Mouse (Mus musculus): ENCODE results near the gene Ring1.

DNA sequence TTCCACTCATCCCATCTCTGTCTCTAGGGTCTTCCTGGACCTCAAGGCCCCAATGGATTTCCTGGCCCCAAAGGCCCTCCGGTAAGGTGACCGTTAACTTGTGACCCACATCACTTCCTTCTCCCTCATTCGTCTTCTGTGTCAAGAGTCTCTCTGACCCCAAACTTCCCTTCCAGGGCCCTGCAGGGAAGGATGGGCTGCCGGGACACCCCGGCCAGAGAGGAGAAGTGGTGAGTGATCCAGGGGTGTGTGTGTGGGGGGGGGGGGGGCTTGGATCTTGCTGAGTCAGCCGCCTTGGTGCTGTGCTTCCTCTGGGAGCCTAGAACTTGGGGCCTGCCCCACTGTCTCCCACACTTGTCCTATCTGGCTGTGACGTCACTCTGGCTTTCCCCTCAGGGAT is 32.7 kb upstream of the Ring1 start:
- TF ChIP-seq CTCF (IDR thresholded peaks at IDR 0.05; ENCODE audit: extremely low read depth, insufficient read depth, insufficient read length, insufficient replicate concordance) (no peak), POLR2A (IDR thresholded peaks at IDR 0.05; ENCODE audit: low read depth, low read length) (no peak)

Data from spleen, adult 2 months (tissue).